Mouse (Mus musculus) liver, postnatal 0 days (tissue): Measurements from ENCODE around the gene Baiap2l2.

Experiments
- CTCF ChIP-seq: sonication (generic); IDR thresholded peaks from 2 replicates; pipeline ENCODE4 v1.5.1; 2016; ENCODE audit warnings: antibody characterized with exemption, low read depth
- EP300 ChIP-seq: IDR thresholded peaks from 2 replicates; pipeline ENCODE4 v1.6.1; 2016; ENCODE audit warnings: antibody characterized with exemption, low read depth, mild to moderate bottlenecking

DNA sequence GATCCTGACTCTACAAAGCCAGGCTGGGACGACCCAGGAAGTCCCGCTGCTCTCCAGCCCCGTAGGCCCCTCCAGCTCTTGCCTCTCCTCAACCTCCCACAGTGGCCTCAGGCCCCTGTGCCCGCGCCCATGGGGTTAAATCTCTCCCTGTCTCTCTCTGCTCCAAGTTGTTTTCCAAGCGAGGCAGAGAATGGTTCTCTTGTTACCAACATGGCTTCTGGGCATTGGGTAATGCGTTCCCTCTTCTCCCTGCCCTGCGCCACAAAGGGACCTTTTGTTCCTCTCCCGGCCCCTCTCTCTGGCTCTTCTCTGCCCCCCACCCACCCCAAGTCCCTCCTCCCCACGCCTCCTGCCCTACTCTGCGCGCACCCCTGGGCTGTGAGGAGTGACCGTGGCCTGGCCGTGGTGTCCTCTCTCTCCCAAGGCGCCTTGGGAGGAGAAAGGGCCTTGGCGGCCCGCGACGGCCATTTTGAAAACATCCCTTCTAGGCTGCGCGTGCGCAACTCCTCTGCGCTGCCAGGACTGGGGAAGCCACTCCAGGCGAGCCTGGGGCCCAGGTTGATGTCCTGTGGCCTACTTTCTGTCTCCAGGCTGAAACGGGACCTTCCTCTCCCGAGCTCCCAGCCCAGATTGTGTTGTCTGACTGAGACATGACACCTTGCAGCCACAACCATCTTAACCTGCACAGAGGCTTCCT lies 72.4 kb downstream of the Baiap2l2 start:
- TF ChIP-seq CTCF (no peak), EP300 (no peak)
